Mouse (Mus musculus): ENCODE results near the gene Nup93. TPM values are rescaled to one million over a fixed set of nuclear protein-coding genes. Genes with fewer than 3 reads are reported as not detected.

The Nup93 gene
- polyA plus RNA-seq, 1 experiment = 58.7 TPM

- Histone ChIP-seq H3ac (ENCODE audit: control insufficient read depth, insufficient read length, low read depth) (no peak overlapping the region), H3K79me2 (ENCODE audit: control insufficient read depth, insufficient read depth) (no peaks in the 10 kb centered on the region), H3K36me3 (ENCODE audit: control insufficient read depth, insufficient read depth) (no peaks in the 10 kb centered on the region), H3K27me3 (ENCODE audit: control insufficient read depth, insufficient read depth, insufficient read length) (no peaks in the 10 kb centered on the region), H3K79me3 (ENCODE audit: low read depth) (no peaks in the 10 kb centered on the region), H3K4me3 (ENCODE audit: insufficient read depth, poor library complexity, severe bottlenecking) (no peak overlapping the region)
- TF ChIP-seq CTCF (IDR thresholded peaks at IDR 0.05; ENCODE audit: control insufficient read depth, insufficient read depth, insufficient read length) = no peak
Measured at GRCm38 (mm10) chr8:94191101-94191691, 23.2 kb upstream of the Nup93 start.

- Histone ChIP-seq H3K79me3 (ENCODE audit: low read depth) (no peaks in the 10 kb centered on the region), H3K36me3 (ENCODE audit: control insufficient read depth, insufficient read depth) (no peaks in the 10 kb centered on the region), H3ac (ENCODE audit: control insufficient read depth, insufficient read length, low read depth) (no peak overlapping the region), H3K4me3 (ENCODE audit: insufficient read depth, poor library complexity, severe bottlenecking) (no peak overlapping the region), H3K27me3 (ENCODE audit: control insufficient read depth, insufficient read depth, insufficient read length) (no peaks in the 10 kb centered on the region), H3K79me2 (ENCODE audit: control insufficient read depth, insufficient read depth) (no peaks in the 10 kb centered on the region)
- no peak for TF ChIP-seq MAX (IDR thresholded peaks at IDR 0.05)
- no peak for TF ChIP-seq CTCF (IDR thresholded peaks at IDR 0.05; ENCODE audit: control insufficient read depth, insufficient read depth, insufficient read length)
- TF ChIP-seq CEBPB (IDR thresholded peaks at IDR 0.05; ENCODE audit: low read depth) = no peak
- no peak for TF ChIP-seq USF1 (IDR thresholded peaks at IDR 0.05; ENCODE audit: low read depth)
- no peak for TF ChIP-seq MYOD1 (IDR thresholded peaks at IDR 0.05; ENCODE audit: control insufficient read depth, insufficient read length, low read depth)
- no peak for TF ChIP-seq MYOG (IDR thresholded peaks at IDR 0.05; ENCODE audit: control insufficient read depth, extremely low read depth, insufficient read length)
- TF ChIP-seq FOSL1 (IDR thresholded peaks at IDR 0.05; ENCODE audit: insufficient read depth, low read length, poor library complexity, severe bottlenecking) = no peak
Measured at GRCm38 (mm10) chr8:94192926-94193325, 21.4 kb upstream of the Nup93 start.

- no peak overlapping the region for H3K4me3 ChIP-seq (ENCODE audit: insufficient read depth, poor library complexity, severe bottlenecking)
- no peak overlapping the region for H3ac ChIP-seq (ENCODE audit: control insufficient read depth, insufficient read length, low read depth)
- no peaks in the 10 kb centered on the region for H3K79me3 ChIP-seq (ENCODE audit: low read depth)
- TF ChIP-seq CEBPB (IDR thresholded peaks at IDR 0.05; ENCODE audit: low read depth) = peak; percentile 64
- no peak for TF ChIP-seq MYOD1 (IDR thresholded peaks at IDR 0.05; ENCODE audit: control insufficient read depth, insufficient read length, low read depth)
- TF ChIP-seq MYOG (IDR thresholded peaks at IDR 0.05; ENCODE audit: control insufficient read depth, extremely low read depth, insufficient read length) = no peak
- no peak for TF ChIP-seq USF1 (IDR thresholded peaks at IDR 0.05; ENCODE audit: low read depth)
- TF ChIP-seq MAX (IDR thresholded peaks at IDR 0.05) = no peak
- no peak for TF ChIP-seq FOSL1 (IDR thresholded peaks at IDR 0.05; ENCODE audit: insufficient read depth, low read length, poor library complexity, severe bottlenecking)
- TF ChIP-seq CTCF (IDR thresholded peaks at IDR 0.05; ENCODE audit: control insufficient read depth, insufficient read depth, insufficient read length) = no peak
- H3K36me3 ChIP-seq (ENCODE audit: control insufficient read depth, insufficient read depth) = no peaks in the 10 kb centered on the region
- no peaks in the 10 kb centered on the region for H3K27me3 ChIP-seq (ENCODE audit: control insufficient read depth, insufficient read depth, insufficient read length)
- H3K79me2 ChIP-seq (ENCODE audit: control insufficient read depth, insufficient read depth) = no peaks in the 10 kb centered on the region
Measured at GRCm38 (mm10) chr8:94194591-94195223, 19.7 kb upstream of the Nup93 start.

- Histone ChIP-seq H3K27me3 (ENCODE audit: control insufficient read depth, insufficient read depth, insufficient read length) (no peaks in the 10 kb centered on the region), H3K79me2 (ENCODE audit: control insufficient read depth, insufficient read depth) (no peaks in the 10 kb centered on the region), H3K4me3 (ENCODE audit: insufficient read depth, poor library complexity, severe bottlenecking) (no peak overlapping the region), H3K79me3 (ENCODE audit: low read depth) (no peaks in the 10 kb centered on the region), H3ac (ENCODE audit: control insufficient read depth, insufficient read length, low read depth) (no peak overlapping the region), H3K36me3 (ENCODE audit: control insufficient read depth, insufficient read depth) (no peaks in the 10 kb centered on the region)
- TF ChIP-seq MYOD1 (IDR thresholded peaks at IDR 0.05; ENCODE audit: control insufficient read depth, insufficient read length, low read depth) = no peak
- peak; percentile 39 for TF ChIP-seq CTCF (IDR thresholded peaks at IDR 0.05; ENCODE audit: control insufficient read depth, insufficient read depth, insufficient read length)
Measured at GRCm38 (mm10) chr8:94199202-94199869, 15.0 kb upstream of the Nup93 start.

GRCm38 (mm10) chr8:94204043-94204442, 10.3 kb upstream of the Nup93 start:
- H3K4me3 ChIP-seq (ENCODE audit: insufficient read depth, poor library complexity, severe bottlenecking) = no peak overlapping the region
- H3K36me3 ChIP-seq (ENCODE audit: control insufficient read depth, insufficient read depth) = no peaks in the 10 kb centered on the region
- H3K27me3 ChIP-seq (ENCODE audit: control insufficient read depth, insufficient read depth, insufficient read length) = no peaks in the 10 kb centered on the region
- H3ac ChIP-seq (ENCODE audit: control insufficient read depth, insufficient read length, low read depth) = no peak overlapping the region
- H3K79me2 ChIP-seq (ENCODE audit: control insufficient read depth, insufficient read depth) = no peaks in the 10 kb centered on the region
- TF ChIP-seq MYOD1 (IDR thresholded peaks at IDR 0.05; ENCODE audit: control insufficient read depth, insufficient read length, low read depth) = no peak
- no peak for TF ChIP-seq CEBPB (IDR thresholded peaks at IDR 0.05; ENCODE audit: low read depth)
- TF ChIP-seq USF1 (IDR thresholded peaks at IDR 0.05; ENCODE audit: low read depth) = no peak
- TF ChIP-seq CTCF (IDR thresholded peaks at IDR 0.05; ENCODE audit: control insufficient read depth, insufficient read depth, insufficient read length) = no peak
- no peak for TF ChIP-seq MYOG (IDR thresholded peaks at IDR 0.05; ENCODE audit: control insufficient read depth, extremely low read depth, insufficient read length)
- TF ChIP-seq MAX (IDR thresholded peaks at IDR 0.05) = no peak
- TF ChIP-seq FOSL1 (IDR thresholded peaks at IDR 0.05; ENCODE audit: insufficient read depth, low read length, poor library complexity, severe bottlenecking) = no peak
- no peaks in the 10 kb centered on the region for H3K79me3 ChIP-seq (ENCODE audit: low read depth)

- Histone ChIP-seq H3K27me3 (ENCODE audit: control insufficient read depth, insufficient read depth, insufficient read length) (peaks cover 3% of the 10 kb centered on the region), H3K79me2 (ENCODE audit: control insufficient read depth, insufficient read depth) (no peaks in the 10 kb centered on the region), H3K79me3 (ENCODE audit: low read depth) (no peaks in the 10 kb centered on the region), H3K4me3 (ENCODE audit: insufficient read depth, poor library complexity, severe bottlenecking) (no peak overlapping the region), H3K36me3 (ENCODE audit: control insufficient read depth, insufficient read depth) (no peaks in the 10 kb centered on the region), H3ac (ENCODE audit: control insufficient read depth, insufficient read length, low read depth) (no peak overlapping the region)
- TF ChIP-seq USF1 (IDR thresholded peaks at IDR 0.05; ENCODE audit: low read depth) (no peak), MAX (IDR thresholded peaks at IDR 0.05) (no peak), CTCF (IDR thresholded peaks at IDR 0.05; ENCODE audit: control insufficient read depth, insufficient read depth, insufficient read length) (peak; percentile 90)
Measured at GRCm38 (mm10) chr8:94205736-94206135, 8.6 kb upstream of the Nup93 start.
